Comparison of ENCODE assay signal across 9 mouse cellular contexts in the genomic region with DNA sequence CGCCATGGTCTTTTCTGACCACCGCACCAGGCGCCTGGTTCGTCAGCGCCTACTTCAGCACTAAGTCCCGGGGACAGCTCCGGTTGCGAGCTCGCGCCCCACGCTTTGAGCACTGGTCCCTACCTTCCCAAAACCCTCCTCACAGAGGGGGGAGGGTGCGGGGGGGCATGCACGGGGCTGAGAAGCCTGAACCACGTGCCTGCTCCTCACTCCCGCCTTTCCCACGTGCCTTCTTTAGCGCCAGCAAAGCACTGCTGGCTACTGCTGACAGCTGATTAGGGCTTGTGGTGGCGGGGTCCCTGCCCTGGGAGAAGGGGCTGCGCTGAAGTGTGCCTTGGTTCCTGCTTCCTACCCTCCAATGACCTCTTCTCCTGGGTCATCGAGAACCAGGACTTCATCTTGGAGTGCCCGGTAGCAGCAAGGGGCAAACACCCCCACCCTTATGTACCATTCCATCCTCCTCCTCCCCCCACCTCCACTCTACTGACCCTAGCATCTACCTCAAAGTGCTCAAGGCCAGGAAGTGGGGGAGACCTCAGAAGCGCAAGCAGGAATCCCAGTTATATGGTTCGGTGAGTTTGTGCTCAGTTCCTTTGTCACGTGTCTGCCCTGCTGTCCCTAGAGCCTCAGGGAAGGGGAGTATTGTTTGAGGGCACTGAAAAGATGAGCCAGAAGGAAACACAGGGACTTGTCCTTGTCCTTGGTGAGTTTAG. TPM values are rescaled to one million over a fixed set of nuclear protein-coding genes. Genes with fewer than 3 reads are reported as not detected.
DNase-seq lines count a peak whose midpoint lies in the region; ATAC-seq and TF ChIP-seq lines count a peak whose summit lies in the region.
"Had no signal": no experiment of that assay in that cellular context is flagged by ENCODE, and none has a peak within 500 bp of the region (broad histone marks: within the 10 kb centered on the region; RNA-seq: fewer than 3 reads in every experiment).

A gene (minus strand): TSS at position 143 of the 713 bp plus-strand sequence.

- H3K36me3 ChIP-seq in heart, postnatal 0 days (replicated peaks; ENCODE audit: control insufficient read depth, insufficient read depth, low read length) = no peaks in the 10 kb centered on the region
- no peaks in the 10 kb centered on the region for H3K36me3 ChIP-seq in midbrain, embryonic 14.5 days (ENCODE audit: control insufficient read depth, insufficient read depth, low read length)

- H3K9me3 ChIP-seq in heart, postnatal 0 days (replicated peaks; ENCODE audit: control insufficient read depth, low read length) = no peaks in the 10 kb centered on the region
- no peaks in the 10 kb centered on the region for H3K9me3 ChIP-seq in midbrain, embryonic 14.5 days (ENCODE audit: control insufficient read depth, low read length)
- H3K9me3 ChIP-seq: megakaryocyte, embryonic 14.5 days had no signal

- no peak within 1 kb of the TSS for H3K4me2 ChIP-seq in heart, postnatal 0 days (ENCODE audit: low read depth, low read length)
- peak within 1 kb of the TSS; percentile 41 for H3K4me2 ChIP-seq in midbrain, embryonic 14.5 days (ENCODE audit: low read length)

- TF ChIP-seq POLR2A in brain, embryonic 14.5 days (IDR thresholded peaks at IDR 0.05; ENCODE audit: borderline replicate concordance, extremely low read depth, insufficient read depth, insufficient read length, poor library complexity, severe bottlenecking) = no peak

- 3% methylated on average over 24 of the region's 24 CpGs for WGBS in heart, postnatal 0 days
- 5% methylated on average over 24 of the region's 24 CpGs for WGBS in midbrain, embryonic 14.5 days

- TF ChIP-seq EP300 in heart, postnatal 0 days (IDR thresholded peaks at IDR 0.05; ENCODE audit: low read depth) = no peak

- intact Hi-C loops in left cerebral cortex, postnatal 14 days (cut with DNase I) = no loop called here

- H3K4me3 ChIP-seq in heart, postnatal 0 days (ENCODE audit: low read depth, low read length) = no peak within 1 kb of the TSS
- no peak within 1 kb of the TSS for H3K4me3 ChIP-seq in midbrain, embryonic 14.5 days (replicated peaks; ENCODE audit: low read depth, low read length)
- H3K4me3 ChIP-seq: megakaryocyte, embryonic 14.5 days had no signal

- no peak for DNase-seq in left cerebral cortex, postnatal 14 days (ENCODE audit: low spot score in 2 of 2)
- DNase-seq in left cerebral cortex, adult 9 months (ENCODE audit: low spot score in 2 of 2) = no peak
- peak; percentile 59 for DNase-seq in brain, embryonic 14.5 days (ENCODE audit: low read depth)
- peak; percentile 65 for DNase-seq in heart, postnatal 0 days (ENCODE audit: low spot score)
- peak; percentile 65 for DNase-seq in kidney, postnatal 14 days
- DNase-seq in midbrain, embryonic 14.5 days = peak; percentile 66
- DNase-seq in yolk sac, embryonic 10.5 days (ENCODE audit: low spot score) = no peak

- no peak within 1 kb of the TSS for H3K27ac ChIP-seq in heart, postnatal 0 days (ENCODE audit: low read depth)
- no peak within 1 kb of the TSS for H3K27ac ChIP-seq in midbrain, embryonic 14.5 days (replicated peaks; ENCODE audit: low read depth, low read length)

- no peak for TF ChIP-seq CTCF in brain, embryonic 14.5 days (IDR thresholded peaks at IDR 0.05; ENCODE audit: borderline replicate concordance, extremely low read depth, insufficient read depth, insufficient read length)
- no peak for TF ChIP-seq CTCF in heart, postnatal 0 days (IDR thresholded peaks at IDR 0.05; ENCODE audit: low read depth)

- H3K4me1 ChIP-seq in heart, postnatal 0 days (ENCODE audit: control insufficient read depth, insufficient read depth) = peaks cover 4% of the 10 kb centered on the region
- H3K4me1 ChIP-seq in midbrain, embryonic 14.5 days (ENCODE audit: control insufficient read depth, insufficient read depth, low read length) = peaks cover 22% of the 10 kb centered on the region

- H3K27me3 ChIP-seq in heart, postnatal 0 days (ENCODE audit: control insufficient read depth, insufficient read depth, low read length) = peaks cover 32% of the 10 kb centered on the region
- H3K27me3 ChIP-seq in midbrain, embryonic 14.5 days (ENCODE audit: control insufficient read depth, insufficient read depth, low read length) = 0 out of 2 replicates have a peak, but pooled peaks cover 2% of the 10 kb centered on the region

- ATAC-seq in heart, postnatal 0 days (ENCODE audit: insufficient read depth, low read depth) = peak; percentile 83
- peak; percentile 63; the same call in 1 of the 2 replicates for ATAC-seq in midbrain, embryonic 14.5 days (ENCODE audit: low FRiP score, low TSS enrichment)
- no peak for ATAC-seq in frontal cortex, adult (ENCODE audit: low TSS enrichment)

- no peak within 1 kb of the TSS for H3K9ac ChIP-seq in heart, postnatal 0 days (replicated peaks; ENCODE audit: low read depth, low read length)
- H3K9ac ChIP-seq in midbrain, embryonic 14.5 days (replicated peaks; ENCODE audit: low read length) = no peak within 1 kb of the TSS

RNA-seq across cellular contexts. Expression of the gene that starts here (rescaled TPM):
- 10 to 100 TPM; 16.3 to 24.4 TPM for total RNA-seq in left cerebral cortex, postnatal 14 days (2021)
- 0.29 and 0.49 TPM in 2 replicates for polyA plus RNA-seq in brain, embryonic 14.5 days (2012; rRNA removed)
- total RNA-seq in heart, postnatal 0 days (2014; rRNA removed; ENCODE audit: low replicate concordance) = not detected in 2 replicates
- 0.07 TPM in 1 of 2 replicates, not detected in the other for polyA plus RNA-seq in heart, postnatal 0 days (2015; fragmentation: Nextera tagmentation; extraction: Ambion mirVana)
- polyA plus RNA-seq in midbrain, embryonic 14.5 days (2014; fragmentation: Nextera tagmentation; extraction: Ambion mirVana) = 0.74 and 0.96 TPM in 2 replicates

Comparison
In these comparisons a context has a peak if more than half of its experiments do, and no peak if none do; other contexts are left out.
1. RNA of the gene that starts here (total RNA-seq): 16.3 to 24.4 TPM in left cerebral cortex, postnatal 14 days; not detected in heart, postnatal 0 days; every median in the first group is over 10 times any median in the second.
2. Peak in DNase-seq in brain, embryonic 14.5 days; RNA of the gene not detected or under 1 TPM.
3. Peak in DNase-seq and ATAC-seq in heart, postnatal 0 days; RNA of the gene not detected or under 1 TPM.
4. Peak in DNase-seq, ATAC-seq and H3K4me2 ChIP-seq in midbrain, embryonic 14.5 days; RNA of the gene not detected or under 1 TPM.